Mouse (Mus musculus) cerebellum, adult 9-11 months (tissue): Measurements from ENCODE around the gene Anks1.
"Not testable (repeated sequence)": the region's sequence is repeated elsewhere in the genome, so short reads cannot be mapped to it uniquely, and the experiment has no call there.

Experiments used
- DNase-seq: peaks from one replicate; pipeline ENCODE4 v3.0.0; 2022

Gene Anks1

GRCm38 (mm10) chr17:27968033-27968750, 59.1 kb downstream of the Anks1 start:
- no peak for DNase-seq

GRCm38 (mm10) chr17:27968903-27969302, 59.8 kb downstream of the Anks1 start:
- no peak for DNase-seq

- no peak for DNase-seq
Measured at GRCm38 (mm10) chr17:27969365-27969764, 60.3 kb downstream of the Anks1 start.

GRCm38 (mm10) chr17:27969896-27970295, 60.8 kb downstream of the Anks1 start:
- no peak for DNase-seq

GRCm38 (mm10) chr17:27970305-27970704, 61.2 kb downstream of the Anks1 start:
- DNase-seq: no peak

GRCm38 (mm10) chr17:27971496-27971895, 62.4 kb downstream of the Anks1 start:
- peak; percentile 68 for DNase-seq

GRCm38 (mm10) chr17:27973337-27973736, 64.2 kb downstream of the Anks1 start:
- DNase-seq: no peak

GRCm38 (mm10) chr17:27976266-27976665, 67.2 kb downstream of the Anks1 start:
- no peak for DNase-seq

GRCm38 (mm10) chr17:27977008-27977636, 68.0 kb downstream of the Anks1 start:
- no peak for DNase-seq

GRCm38 (mm10) chr17:27980391-27980955, 71.4 kb downstream of the Anks1 start:
- no peak for DNase-seq

- peak; percentile 57 for DNase-seq
Measured at GRCm38 (mm10) chr17:27981451-27982069, 72.5 kb downstream of the Anks1 start.

- DNase-seq: not testable (repeated sequence)
Measured at GRCm38 (mm10) chr17:27982070-27982457, 73.0 kb downstream of the Anks1 start.

GRCm38 (mm10) chr17:27982712-27983266, 73.7 kb downstream of the Anks1 start:
- peak; percentile 81 for DNase-seq

- DNase-seq: no peak
Measured at GRCm38 (mm10) chr17:27984421-27984820, 75.3 kb downstream of the Anks1 start.

- peak; percentile 83 for DNase-seq
Measured at GRCm38 (mm10) chr17:27986106-27986505, 77.0 kb downstream of the Anks1 start.

- peak; percentile 78 for DNase-seq
Measured at GRCm38 (mm10) chr17:27989807-27990542, 80.9 kb downstream of the Anks1 start.

GRCm38 (mm10) chr17:27994001-27994944, 85.2 kb downstream of the Anks1 start:
- no peak for DNase-seq

GRCm38 (mm10) chr17:27996320-27996719, 87.2 kb downstream of the Anks1 start:
- no peak for DNase-seq

GRCm38 (mm10) chr17:27997212-27997611, 88.1 kb downstream of the Anks1 start:
- no peak for DNase-seq

- DNase-seq: not testable (repeated sequence)
Measured at GRCm38 (mm10) chr17:27999683-28000273, 90.7 kb downstream of the Anks1 start.

- no peak for DNase-seq
Measured at GRCm38 (mm10) chr17:28000389-28000788, 91.3 kb downstream of the Anks1 start.
